Mouse (Mus musculus) induced T-regulatory cell, adult 2 months (primary cell): ENCODE measurements around the gene Tepsin.

Source experiments
- DNase-seq: peaks from one replicate; pipeline ENCODE4 v3.0.0-alpha.2; 2012; ENCODE audit warnings: low read depth

Tepsin gene

DNA sequence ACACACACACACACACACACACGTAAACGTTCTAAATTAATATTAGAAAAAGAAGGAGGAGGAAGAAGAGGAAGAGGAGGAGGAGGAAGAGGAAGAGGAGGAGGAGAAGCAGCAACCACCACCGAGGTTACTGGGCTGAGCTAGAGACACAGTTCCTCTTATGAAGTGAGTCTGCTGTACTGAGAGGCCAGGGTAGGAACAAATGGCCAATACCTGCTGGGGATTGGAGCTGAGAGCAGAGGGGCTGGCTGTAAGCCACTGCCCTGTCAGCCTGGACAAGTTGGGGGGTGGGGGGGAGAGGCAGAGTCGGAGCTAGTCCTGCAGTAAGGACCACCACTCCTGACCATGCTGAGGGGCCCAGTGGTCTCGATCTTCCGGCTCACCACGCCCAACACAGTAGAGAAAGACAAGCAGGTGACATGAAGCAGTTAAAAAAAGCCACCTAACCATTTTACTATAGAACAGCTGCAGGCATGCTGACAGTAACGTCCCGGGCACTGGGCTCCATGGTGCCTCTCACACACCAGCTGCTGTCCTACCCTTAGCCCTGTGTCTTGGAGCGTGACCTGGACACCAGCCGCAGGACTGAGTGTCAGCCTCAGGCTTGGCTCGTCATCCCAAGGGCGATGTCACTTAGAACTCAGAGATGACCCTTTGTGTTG, 34.4 kb downstream of the Tepsin start:
- DNase-seq, result no peak

DNA sequence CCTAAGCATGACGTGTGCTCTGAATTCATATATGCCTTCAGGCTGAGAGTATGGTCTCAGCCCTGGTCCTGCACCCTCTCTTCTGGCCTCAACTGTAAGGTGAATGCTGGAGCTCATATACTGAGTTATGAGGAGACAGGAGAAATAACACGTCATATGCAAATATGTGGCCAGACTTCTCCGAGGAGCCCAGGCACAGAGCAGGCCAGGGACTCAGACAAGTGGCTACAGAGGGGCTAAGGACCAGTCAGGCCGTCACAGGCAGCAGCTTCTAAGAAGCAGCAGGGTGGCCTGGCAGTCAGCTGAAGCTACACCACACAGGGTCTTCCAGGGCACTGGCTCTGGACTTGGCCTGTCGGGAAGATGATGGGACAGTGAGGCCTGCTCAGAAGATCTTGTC, 35.2 kb downstream of the Tepsin start:
- DNase-seq, result no peak

DNA sequence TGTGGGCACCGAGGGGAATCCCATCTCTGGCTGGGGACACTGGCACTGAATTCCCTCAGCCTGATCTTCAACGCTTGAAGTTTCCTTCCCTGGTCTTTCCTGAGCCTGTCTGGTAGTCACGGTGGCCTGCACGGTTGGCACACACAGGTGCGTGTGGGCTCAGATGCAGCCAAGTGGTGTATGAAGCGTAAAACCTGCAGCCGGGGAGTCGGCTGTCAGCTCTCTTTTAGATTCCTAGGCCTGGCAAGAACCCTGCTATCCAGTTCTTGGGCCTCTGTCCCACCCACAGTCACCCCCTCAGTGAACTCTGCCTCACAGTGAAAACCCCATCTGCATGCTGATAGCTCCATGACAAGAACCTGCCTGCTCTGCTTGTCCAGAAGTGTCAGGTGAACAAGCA, 37.9 kb downstream of the Tepsin start:
- no peak for DNase-seq

DNA sequence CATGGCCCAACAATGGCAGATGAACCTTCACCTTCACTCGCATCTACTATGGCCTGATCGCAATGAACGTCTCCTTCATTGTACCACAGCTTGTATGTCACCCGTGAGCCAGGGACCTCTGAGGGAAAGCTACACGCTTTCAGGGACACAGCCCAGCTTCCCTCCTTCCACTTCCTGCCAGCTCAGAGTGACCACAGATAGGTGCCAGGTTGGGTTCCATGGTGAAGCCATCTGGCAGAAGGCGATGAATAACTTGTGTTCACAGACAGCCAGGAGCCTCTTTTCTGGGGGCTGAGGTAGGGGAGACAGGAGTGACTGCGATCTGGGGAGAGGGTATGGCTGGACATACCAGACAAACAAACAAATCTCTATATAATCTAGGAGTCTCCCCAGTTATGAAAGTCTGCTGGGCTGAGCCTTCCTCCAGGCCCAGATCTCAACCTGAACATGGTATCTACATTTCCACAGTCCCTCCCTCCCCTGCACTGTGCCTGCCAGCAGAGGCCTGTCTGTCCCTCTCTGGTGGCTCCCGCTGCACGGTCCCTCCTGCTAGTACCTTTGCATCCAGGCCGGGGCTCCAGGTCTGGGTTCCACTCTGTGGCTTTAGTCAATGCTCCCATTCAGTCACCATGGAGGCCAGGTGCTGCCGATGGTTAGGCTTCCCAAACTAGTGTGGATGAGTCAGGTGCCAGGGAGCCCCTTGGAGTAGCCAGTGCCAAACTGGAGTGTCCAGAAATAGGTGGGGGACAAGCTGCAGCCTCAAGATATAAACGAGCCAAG, 42.4 kb downstream of the Tepsin start:
- no peak for DNase-seq

DNA sequence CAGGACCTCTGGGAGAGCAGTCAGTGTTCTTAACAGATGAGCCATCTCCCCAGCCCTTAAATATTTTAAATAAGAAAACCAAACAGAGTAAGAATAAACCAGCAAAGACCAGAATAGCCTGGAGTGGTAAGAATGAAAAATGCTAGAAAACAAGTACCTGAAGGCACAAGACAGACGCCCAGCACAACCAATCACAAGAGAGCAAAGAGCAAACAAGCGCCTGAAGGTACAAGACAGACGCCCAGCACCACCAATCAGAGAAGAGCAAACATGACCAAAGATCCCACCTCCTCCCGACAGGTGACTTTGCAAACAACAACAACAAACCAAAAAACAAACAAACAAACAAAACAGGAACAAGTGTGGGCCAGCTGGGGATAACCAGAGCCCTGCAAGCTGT, 44.7 kb downstream of the Tepsin start:
- DNase-seq, result no peak

DNA sequence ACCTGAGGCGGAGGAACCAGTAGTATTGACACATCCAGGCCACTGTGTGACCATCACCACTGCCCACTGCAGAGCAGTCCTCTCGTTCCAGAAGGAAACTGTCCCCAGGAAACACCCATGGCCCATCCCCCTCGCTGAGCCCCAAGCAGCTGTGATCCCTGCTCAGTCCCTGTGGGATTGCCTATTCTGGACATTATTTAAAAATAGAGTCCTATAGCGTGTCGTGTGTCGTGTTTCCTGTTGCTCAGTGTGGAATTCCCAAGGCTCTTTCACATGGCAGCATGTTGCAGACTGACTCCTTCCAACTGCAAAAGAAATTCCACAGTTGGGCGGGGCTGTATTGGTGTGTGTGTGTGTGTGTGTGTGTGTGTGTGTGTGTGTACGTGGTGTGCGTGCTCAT, 46.3 kb downstream of the Tepsin start:
- DNase-seq, result no peak

DNA sequence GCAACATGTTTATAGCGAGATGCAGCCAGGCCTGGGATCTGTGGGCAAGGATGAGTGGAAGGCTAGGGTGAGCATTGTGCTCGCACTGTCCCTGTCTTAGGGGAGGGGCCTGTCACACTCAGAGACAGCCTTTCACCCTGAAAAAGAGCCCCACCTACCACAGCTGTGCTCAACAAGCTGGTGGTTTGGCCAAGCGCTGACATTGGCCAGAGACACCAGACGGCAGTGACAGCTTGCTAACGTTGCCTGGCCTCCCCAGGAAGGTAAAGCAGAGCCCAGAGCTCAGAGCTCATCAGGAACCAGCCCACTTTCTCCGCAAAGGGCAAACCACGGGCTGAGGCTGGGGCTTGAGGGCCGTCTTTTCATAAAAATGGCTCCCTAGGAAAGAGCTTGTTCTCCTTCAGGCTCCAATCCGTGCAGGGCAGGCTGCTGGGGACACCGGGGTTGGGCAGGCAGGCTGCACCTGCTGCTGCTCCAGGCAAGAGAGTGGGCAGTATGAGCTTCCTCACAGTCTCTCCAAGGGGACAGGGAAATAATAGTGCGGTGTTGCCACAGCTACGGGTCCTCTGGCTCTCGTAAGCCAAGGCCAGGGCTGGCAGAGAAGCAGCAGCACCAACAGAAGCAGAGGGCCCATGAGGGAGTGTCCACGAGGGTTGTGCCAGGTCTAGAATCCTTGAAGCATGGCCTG, 47.3 kb downstream of the Tepsin start:
- no peak for DNase-seq

DNA sequence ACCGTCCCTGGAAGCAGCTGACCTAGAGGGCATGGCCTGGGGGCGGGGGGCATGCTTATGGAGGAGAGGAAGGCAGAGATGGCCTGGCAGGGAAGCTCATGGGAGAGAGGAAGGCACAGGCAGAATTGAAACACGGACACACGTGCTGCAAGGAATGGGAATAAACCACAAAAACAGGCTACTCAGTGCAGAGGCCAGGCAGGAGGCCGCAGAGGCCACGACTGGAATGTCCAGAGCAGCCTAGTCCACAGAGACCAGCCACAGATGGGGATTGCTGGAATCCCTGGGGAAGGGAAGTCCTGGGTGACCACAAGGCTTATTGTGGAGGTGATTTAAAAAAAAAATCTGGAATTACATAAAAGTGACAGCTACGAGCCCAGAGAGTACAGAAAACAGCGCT, 49.5 kb downstream of the Tepsin start:
- no peak for DNase-seq

DNA sequence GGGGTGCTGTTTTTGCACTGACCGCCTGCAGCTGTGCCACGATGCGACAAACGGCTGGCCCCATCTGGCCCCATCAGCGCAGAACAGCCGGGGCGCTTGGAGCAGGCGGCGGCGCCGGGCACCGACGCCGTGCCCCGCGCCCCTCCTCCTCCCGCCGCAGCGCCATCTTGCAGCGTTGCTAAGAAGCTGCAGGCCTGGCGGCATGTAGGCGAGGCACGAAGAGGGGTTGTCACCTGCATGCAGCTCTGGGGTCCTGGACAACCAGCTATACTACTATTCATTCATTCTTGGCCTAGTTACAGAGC, 50.3 kb downstream of the Tepsin start:
- no peak for DNase-seq

DNA sequence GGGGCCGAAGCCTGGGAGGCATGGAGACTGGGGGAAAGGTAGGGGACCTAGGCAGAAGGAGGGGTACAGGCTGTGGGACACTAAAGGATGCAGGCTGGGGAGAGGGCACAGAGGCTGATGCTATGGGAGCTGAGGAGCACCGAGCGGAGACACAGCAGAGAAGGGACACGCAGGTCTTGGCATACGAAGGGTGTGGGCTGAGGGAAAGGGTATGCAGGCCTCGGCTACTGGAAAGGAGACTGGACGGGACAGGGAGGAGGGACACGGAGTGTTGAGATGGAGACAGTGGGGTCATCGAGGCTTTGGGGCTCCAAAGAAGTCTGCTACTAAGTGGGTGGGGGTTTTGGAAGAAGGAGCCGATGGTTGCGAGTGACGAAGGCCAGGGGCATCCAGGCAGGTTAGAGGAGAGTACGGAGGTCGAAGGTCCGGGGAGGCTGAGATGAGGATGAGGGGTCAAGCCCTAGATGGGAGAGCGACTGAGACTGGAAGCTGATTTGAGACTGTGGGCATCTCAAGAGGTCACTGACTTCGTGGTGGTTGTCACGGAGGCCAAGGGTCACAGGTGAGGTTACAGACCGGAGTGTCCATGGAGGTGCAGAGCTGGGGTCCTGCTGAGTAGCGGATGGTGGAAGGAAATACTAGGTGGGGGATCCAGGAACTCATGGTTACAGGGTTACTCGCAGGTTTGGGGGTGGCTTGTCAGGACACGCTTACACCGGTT, 50.8 kb downstream of the Tepsin start:
- no peak for DNase-seq

DNA sequence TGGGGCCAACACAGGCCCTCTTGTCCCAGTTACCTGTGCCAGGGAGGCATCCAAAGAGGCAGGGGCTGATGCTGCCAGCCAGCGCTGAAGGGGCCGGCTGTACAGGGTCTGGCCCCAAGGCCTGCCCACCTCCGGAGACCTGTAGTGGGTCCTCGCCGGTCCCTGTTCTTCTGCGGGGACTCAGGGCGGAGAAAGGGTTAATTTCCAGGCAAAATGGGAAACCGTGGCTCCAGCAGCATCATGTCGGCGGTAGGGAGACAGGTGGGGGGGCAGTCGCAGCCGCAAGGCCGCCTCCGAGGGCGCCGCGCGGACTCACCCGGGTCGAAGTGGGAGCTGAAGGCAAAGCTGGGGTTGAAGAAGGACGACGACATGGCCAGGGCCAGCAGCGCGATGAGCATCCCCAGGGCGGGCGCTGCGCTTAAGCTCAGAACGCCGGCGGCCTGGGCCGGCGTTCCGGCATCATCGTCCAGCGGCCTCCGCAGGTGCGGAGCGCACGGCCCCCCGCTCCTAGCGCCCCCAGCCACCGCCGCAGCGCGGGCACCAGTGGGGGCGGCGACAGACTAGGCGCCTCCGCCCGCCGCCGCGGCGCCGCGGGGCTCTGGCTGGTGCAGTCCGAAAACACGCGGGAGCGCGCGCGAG, 51.9 kb downstream of the Tepsin start, which contains the start of gene Aatk:
TSS of gene Aatk (minus strand) at position 615 of the 639 bp plus-strand sequence.
- no peak for DNase-seq

DNA sequence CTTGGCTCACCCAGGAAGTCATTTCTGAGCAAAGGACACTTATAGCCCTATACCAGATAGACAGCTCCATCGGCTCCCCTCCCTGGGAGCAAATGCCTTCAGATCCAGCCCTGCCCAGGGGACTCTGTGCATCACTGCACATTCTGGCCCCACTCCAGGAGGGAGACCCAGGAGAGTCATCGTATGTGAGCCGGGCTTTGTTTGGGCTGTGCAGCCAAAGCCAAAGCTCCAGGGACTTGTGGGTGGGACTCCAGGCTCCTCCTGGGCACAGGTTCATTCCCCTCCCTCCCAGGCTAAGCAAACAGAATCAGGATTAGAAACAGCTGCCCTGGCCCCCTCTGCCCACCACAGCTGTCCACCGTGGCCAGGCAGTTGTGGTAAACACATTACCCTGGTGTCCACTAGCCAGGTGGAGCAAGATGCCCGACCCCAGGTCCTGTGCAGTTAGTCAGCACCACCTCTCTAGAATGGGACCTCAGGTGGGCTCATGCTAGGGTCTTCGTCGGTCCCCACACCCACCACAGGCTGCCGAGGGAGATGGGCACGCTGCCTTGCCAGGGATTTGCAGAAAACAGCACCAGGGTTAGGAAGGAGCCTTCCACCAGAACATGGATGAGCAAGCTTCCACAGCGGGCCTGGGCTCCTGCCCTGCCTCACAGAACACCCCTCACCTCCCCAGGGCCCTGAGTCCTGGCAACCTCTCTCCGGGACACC, 52.5 kb downstream of the Tepsin start:
- DNase-seq, result no peak

DNA sequence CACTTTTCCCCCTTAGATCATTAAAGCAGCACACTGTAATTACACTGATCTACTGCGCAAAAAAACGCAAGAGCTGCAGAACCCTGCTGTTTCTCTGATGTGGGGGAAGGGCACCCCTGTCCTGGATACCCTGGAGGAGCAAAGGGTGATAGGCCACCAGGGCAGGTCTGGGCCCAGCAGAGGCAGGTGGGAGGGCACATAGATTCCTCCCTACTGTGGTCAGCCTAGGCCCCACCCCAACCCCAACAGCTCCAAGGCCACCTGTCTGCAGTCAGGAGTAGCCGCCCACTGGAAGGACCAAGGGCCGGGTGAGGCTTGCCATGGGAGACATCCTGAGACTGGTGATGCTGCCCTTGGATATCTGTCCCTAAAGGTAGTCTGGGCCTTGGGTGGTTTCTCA, 53.2 kb downstream of the Tepsin start:
- DNase-seq, result no peak

DNA sequence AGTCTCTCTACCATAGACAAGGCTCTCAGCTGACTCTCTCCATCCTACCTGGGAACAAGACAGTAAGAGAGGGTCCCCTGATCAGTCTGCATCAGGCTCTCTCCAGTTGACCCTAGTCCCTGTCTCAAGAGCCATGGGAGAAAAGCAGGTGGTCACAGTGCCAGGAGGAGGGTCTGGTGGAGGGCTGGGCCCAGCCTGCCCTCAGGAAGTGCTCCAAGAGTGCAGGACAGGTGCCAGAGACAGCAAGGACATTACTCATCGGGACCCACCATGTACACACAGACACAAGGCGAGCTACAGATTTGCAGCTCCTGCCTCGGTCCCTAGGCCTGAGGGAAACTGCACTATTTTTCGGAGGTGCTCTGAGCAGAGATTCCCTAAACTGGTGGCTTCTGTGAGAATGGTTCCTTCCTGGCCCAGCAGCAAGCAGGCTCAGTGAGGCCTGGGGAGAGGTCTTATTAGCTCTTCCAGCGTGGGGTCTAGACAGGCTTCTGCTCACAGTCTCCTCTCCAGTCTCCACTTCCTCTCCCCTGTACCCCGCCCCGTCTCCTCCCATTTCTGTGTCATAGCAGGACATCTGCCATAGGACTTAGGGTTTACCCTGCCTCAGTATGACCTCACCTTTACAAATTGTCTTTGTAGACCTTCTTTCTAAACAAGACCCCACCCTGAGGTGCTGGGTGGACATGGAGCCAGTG, 56.2 kb downstream of the Tepsin start:
- no peak for DNase-seq

DNA sequence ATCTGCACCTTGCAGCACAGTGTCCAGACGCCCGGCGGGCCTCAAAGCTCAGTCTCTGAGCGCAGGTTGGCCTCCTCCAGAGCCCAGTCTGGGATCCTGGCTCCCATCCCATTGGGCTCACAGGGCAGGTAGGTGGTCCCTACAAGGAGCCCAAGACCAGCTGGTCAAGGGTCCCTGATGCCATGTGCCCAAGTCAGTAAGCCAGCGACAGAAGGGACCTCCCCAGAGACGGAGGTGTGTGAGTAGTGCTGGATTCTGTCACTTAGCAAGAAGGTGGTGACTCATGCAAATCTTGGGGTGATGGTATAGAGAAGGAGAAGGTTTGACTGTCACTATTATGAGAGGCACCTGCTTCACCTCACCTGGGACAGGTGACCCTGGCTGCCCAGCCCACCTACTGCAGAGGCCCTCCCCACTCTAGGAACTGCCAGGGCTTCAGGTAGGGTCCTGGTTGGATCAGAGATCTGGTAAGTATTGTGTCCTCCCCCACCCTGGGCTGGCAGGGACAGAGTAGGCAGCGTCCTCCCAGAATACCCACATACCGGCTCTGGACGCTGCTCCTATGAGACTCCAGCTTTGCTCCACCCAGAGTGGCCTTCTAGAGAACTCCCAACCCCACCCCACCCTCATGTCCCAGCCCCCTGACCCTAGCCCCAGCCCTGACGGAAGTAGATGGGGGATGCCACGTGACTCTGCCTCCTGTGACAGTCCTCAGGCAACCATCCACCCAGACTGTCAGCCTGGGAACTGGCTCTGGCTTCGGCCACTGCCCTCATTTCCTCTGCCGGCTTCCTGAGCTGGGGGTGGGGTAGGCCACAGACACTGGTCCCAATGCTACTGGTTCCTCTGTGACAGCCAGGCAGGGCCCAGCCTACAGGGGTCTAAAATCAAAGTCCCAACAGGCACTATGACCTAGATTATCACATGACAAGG, 57.1 kb downstream of the Tepsin start:
- DNase-seq, result no peak
